Mouse (Mus musculus) stomach, postnatal 0 days (tissue): ENCODE measurements around the gene Cyb561. TPM values are rescaled to one million over a fixed set of nuclear protein-coding genes. Genes with fewer than 3 reads are reported as not detected.

Source experiments
- ATAC-seq: fragments of 200-750 bp; cut with Nextera tagmentation; 2 replicates; pipeline ENCODE4 v1.8.0; 2017; ENCODE audit not compliant: low FRiP score, low TSS enrichment
- DNase-seq: peaks from one replicate; pipeline ENCODE4 v3.0.0-alpha.2; 2016; ENCODE audit warnings: low spot score
- H3K27ac ChIP-seq: fragments of 300-500 bp; sonication (generic); replicated peaks from 2 replicates; pipeline ENCODE4 v1.5.1; 2014; ENCODE audit warnings: mild to moderate bottlenecking, control low read depth
- H3K27me3 ChIP-seq: fragments of 300-500 bp; sonication (generic); 2 replicates; pipeline ENCODE4 v1.6.1; 2014; ENCODE audit warnings: low read length; ENCODE audit not compliant: control insufficient read depth, insufficient read depth
- H3K36me3 ChIP-seq: fragments of 300-500 bp; sonication (generic); 2 replicates; pipeline ENCODE4 v1.6.1; 2014; ENCODE audit warnings: low read length, mixed read lengths; ENCODE audit not compliant: control insufficient read depth, insufficient read depth
- H3K4me1 ChIP-seq: fragments of 300-500 bp; sonication (generic); replicated peaks from 2 replicates; pipeline ENCODE4 v1.6.1; 2014; ENCODE audit warnings: antibody characterized with exemption; ENCODE audit not compliant: control insufficient read depth, insufficient read depth
- H3K4me2 ChIP-seq: fragments of 300-500 bp; sonication (generic); replicated peaks from 2 replicates; pipeline ENCODE4 v1.6.1; 2014; ENCODE audit warnings: low read depth, mild to moderate bottlenecking, control low read depth, moderate library complexity
- H3K4me3 ChIP-seq: fragments of 300-500 bp; sonication (generic); 2 replicates; pipeline ENCODE4 v1.5.1; 2014; ENCODE audit warnings: low read depth, low read length, control low read depth
- H3K9ac ChIP-seq: fragments of 300-500 bp; sonication (generic); 2 replicates; pipeline ENCODE4 v1.6.1; 2014; ENCODE audit warnings: mild to moderate bottlenecking, low read length, control low read depth, mixed read lengths
- H3K9me3 ChIP-seq: fragments of 300-500 bp; sonication (generic); 2 replicates; pipeline ENCODE4 v1.6.1; 2016; ENCODE audit warnings: low read length; ENCODE audit not compliant: control insufficient read depth
- CTCF ChIP-seq: IDR thresholded peaks from 2 replicates; pipeline ENCODE4 v1.5.1; 2016; ENCODE audit warnings: antibody characterized with exemption, low read depth, mild to moderate bottlenecking, moderate library complexity
- EP300 ChIP-seq: optimal IDR thresholded peaks from 2 replicates; pipeline ENCODE3; 2016; ENCODE audit warnings: antibody characterized with exemption
- WGBS: fragments of 180-500 bp; shearing (Covaris S2); extraction: QIAGEN DNeasy Blood & Tissue Kit; methylation state at CpG from one replicate; pipeline ENCODE4 v1.1.7; 2014; 5-methylcytosine and 5-hydroxymethylcytosine counted together
- polyA plus RNA-seq: library from polyadenylated mRNA; unstranded; fragments of >200 nt; fragmentation: Nextera tagmentation; extraction: Ambion mirVana; gene quantifications from 2 replicates; pipeline ENCODE4 v1.2.1, GENCODE M21; 2015

Cyb561 gene
- polyA plus RNA-seq, 1 experiment from 2014 or later, result 56.1 TPM

DNA sequence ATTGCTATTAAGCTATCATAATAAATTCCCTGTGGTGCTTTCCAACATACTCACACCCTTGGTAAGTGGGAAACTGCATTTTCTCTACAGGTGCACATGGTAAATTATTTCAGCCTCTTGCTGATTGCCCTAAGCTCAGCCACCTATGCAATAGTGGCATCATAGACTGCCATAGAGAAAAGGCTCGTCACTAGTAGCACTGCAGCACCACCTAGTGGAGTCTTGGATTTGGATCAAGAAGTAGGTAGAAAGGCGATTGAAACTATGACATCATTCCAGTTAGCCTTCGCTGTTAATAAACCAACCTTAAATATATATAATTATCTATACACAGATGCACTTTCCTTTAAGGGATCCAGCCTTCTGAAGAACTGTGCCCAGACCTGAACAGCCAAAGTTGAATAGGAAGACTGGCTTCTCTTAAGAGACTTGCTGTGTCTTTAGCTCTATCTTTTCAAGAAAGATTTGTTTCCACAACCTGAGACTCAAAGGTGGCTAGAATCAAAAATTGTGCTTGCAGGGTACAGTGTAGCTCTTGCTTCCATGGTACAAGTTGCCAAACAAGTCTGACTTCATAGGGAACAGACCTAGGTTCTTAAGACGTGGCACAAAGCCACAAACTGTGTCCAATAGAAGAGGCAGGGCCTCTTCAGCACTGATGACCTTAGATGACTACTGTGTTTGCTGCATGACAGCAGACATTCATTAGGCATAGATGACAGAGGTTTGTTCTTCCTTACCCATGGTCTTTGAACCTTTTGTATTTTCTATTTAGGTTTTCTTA lies 41.4 kb downstream of the Cyb561 start:
- no peaks in the 10 kb centered on the region for H3K4me1 ChIP-seq
- TF ChIP-seq EP300, result no peak
- peak; percentile 95 for TF ChIP-seq CTCF
- DNase-seq (peak; percentile 81), ATAC-seq (peak; percentile 84)
- no peak overlapping the region for H3K4me3 ChIP-seq
- no peak overlapping the region for H3K9ac ChIP-seq
- H3K4me2 ChIP-seq, result no peak overlapping the region
- no peaks in the 10 kb centered on the region; the same call in 1 of the 2 replicates for H3K36me3 ChIP-seq
- WGBS, result 26% methylated on average over 4 of the region's 4 CpGs
- H3K27ac ChIP-seq, result no peak overlapping the region
- H3K27me3 ChIP-seq, result no peaks in the 10 kb centered on the region
- H3K9me3 ChIP-seq, result no peaks in the 10 kb centered on the region

- no peak for ATAC-seq
- no peaks in the 10 kb centered on the region for H3K27me3 ChIP-seq
- TF ChIP-seq EP300, result no peak
- no peak for TF ChIP-seq CTCF
Observed at GRCm38 (mm10) chr11:105911149-105911548, 42.0 kb downstream of the Cyb561 start.

GRCm38 (mm10) chr11:105909617-105910016 lies 43.5 kb downstream of the Cyb561 start:
- ATAC-seq, result no peak
- no peak overlapping the region for H3K4me3 ChIP-seq
- 59% methylated on average over 2 of the region's 2 CpGs for WGBS

More at GRCm38 (mm10) chr11:105911149-105911548, 42.0 kb downstream of the Cyb561 start:
- no peak overlapping the region for H3K9ac ChIP-seq
- no peak overlapping the region for H3K4me3 ChIP-seq
- no peak overlapping the region for H3K4me2 ChIP-seq
- H3K36me3 ChIP-seq, result no peaks in the 10 kb centered on the region; the same call in 1 of the 2 replicates
- H3K4me1 ChIP-seq, result no peaks in the 10 kb centered on the region
- no peak for DNase-seq
- no peak overlapping the region for H3K27ac ChIP-seq
- no peaks in the 10 kb centered on the region for H3K9me3 ChIP-seq

DNA sequence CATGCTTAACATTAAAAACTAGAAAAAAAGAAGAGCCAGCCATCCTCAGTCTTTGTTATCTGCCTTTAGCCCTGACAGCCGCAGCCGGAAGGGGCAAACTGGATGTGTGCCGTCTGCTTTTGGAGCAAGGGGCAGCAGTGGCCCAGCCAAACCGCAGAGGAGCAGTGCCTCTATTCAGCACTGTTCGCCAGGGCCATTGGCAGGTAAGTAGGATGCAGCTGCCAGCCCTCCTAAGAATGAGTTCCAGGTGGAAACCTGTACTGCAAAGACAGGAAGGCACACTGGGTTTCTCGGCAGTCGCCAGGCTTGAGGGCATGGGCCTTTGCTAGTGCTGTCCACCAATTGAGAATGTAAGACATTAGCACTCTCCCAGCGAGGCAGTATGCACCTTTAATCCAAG lies 44.2 kb downstream of the Cyb561 start:
- Histone ChIP-seq H3K27me3 (no peaks in the 10 kb centered on the region), H3K36me3 (no peaks in the 10 kb centered on the region; the same call in 1 of the 2 replicates), H3K9me3 (no peaks in the 10 kb centered on the region), H3K9ac (no peak overlapping the region), H3K27ac (no peak overlapping the region), H3K4me1 (no peaks in the 10 kb centered on the region), H3K4me3 (no peak overlapping the region), H3K4me2 (no peak overlapping the region)
- TF ChIP-seq CTCF (no peak), EP300 (no peak)
- ATAC-seq, result no peak
- 90% methylated on average over 8 of the region's 8 CpGs for WGBS
- no peak for DNase-seq

More at GRCm38 (mm10) chr11:105909617-105910016, 43.5 kb downstream of the Cyb561 start:
- TF ChIP-seq EP300 (no peak), CTCF (no peak)
- Histone ChIP-seq H3K27me3 (no peaks in the 10 kb centered on the region), H3K9me3 (no peaks in the 10 kb centered on the region), H3K4me1 (no peaks in the 10 kb centered on the region), H3K27ac (no peak overlapping the region), H3K4me2 (no peak overlapping the region), H3K9ac (no peak overlapping the region), H3K36me3 (no peaks in the 10 kb centered on the region; the same call in 1 of the 2 replicates)
- no peak for DNase-seq

GRCm38 (mm10) chr11:105907381-105907780 lies 45.8 kb downstream of the Cyb561 start:
- DNase-seq, result no peak
- no peaks in the 10 kb centered on the region for H3K9me3 ChIP-seq
- TF ChIP-seq EP300 (no peak), CTCF (no peak)
- no peaks in the 10 kb centered on the region for H3K4me1 ChIP-seq
- H3K9ac ChIP-seq, result no peak overlapping the region
- no peak overlapping the region for H3K4me3 ChIP-seq
- no peaks in the 10 kb centered on the region for H3K27me3 ChIP-seq
- no peak overlapping the region for H3K27ac ChIP-seq
- 96% methylated on average over 1 of the region's 1 CpGs for WGBS
- H3K4me2 ChIP-seq, result no peak overlapping the region
- ATAC-seq, result no peak
- H3K36me3 ChIP-seq, result no peaks in the 10 kb centered on the region

DNA sequence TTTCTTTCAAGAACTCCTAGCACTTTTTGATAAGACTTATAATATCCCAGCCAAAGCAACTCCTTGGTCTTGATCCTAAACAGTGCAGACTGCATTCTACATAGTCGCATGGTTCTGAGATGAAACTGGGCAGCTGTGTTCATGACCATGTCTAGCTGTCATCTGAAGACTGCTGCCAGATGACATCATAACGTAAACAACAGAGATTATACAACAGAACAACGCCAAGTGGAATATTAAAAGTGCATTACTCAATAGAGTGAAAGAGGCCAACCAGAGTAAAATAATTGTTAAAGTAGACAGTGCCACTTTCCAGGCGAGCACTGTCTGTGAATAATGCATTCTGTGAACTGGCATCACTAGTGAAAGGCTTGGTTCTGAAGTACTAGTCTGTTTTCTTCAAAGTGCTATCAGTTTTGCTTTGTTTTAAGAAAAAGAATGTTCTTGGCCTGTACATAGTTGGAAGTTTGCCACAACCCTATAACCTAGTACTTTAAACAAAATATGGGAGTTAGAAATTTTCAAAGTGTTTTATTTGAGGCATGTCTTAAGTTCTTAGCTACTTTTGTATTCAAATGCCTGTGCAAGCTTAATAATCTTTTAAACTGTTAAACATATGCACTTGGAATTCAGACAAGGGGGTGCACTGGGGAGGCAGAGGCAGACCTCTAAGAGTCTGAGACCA lies 47.5 kb downstream of the Cyb561 start:
- Histone ChIP-seq H3K9me3 (no peaks in the 10 kb centered on the region), H3K4me1 (no peaks in the 10 kb centered on the region), H3K27ac (peak overlapping the region; percentile 25; the same call in 1 of the 2 replicates), H3K9ac (no peak overlapping the region), H3K4me3 (no peak overlapping the region), H3K27me3 (no peaks in the 10 kb centered on the region), H3K36me3 (no peaks in the 10 kb centered on the region), H3K4me2 (no peak overlapping the region)
- WGBS, result 27% methylated on average over 4 of the region's 4 CpGs
- TF ChIP-seq CTCF (no peak), EP300 (no peak)
- no peak for DNase-seq
- ATAC-seq, result peak; percentile 91
